Mouse (Mus musculus) testis, adult 2 months (tissue): Measurements from ENCODE around the gene Ccdc85c.

Experiments
- CTCF ChIP-seq: fragments of 200-500 bp; IDR thresholded peaks from 2 replicates; pipeline ENCODE4 v1.5.1; 2012; ENCODE audit warnings: low read depth, mild to moderate bottlenecking, inconsistent platforms, low read length, moderate library complexity; ENCODE audit not compliant: control insufficient read depth, insufficient read depth, insufficient replicate concordance
- POLR2A ChIP-seq: fragments of 200-500 bp; IDR thresholded peaks from 2 replicates; pipeline ENCODE4 v1.6.1; 2012; ENCODE audit warnings: low read depth, mild to moderate bottlenecking, inconsistent platforms, low read length, moderate library complexity; ENCODE audit not compliant: control insufficient read depth

- no peak for TF ChIP-seq CTCF
- TF ChIP-seq POLR2A = no peak
These were observed 35.8 kb downstream of the Ccdc85c start for GRCm38 (mm10) chr12:108239441-108239840.
